Mouse (Mus musculus): ENCODE results near the gene Tprn. TPM values are rescaled to one million over a fixed set of nuclear protein-coding genes. Genes with fewer than 3 reads are reported as not detected.

Tprn gene
- polyA plus RNA-seq, 1 experiment from 2014 or later: 20.3 TPM

DNA sequence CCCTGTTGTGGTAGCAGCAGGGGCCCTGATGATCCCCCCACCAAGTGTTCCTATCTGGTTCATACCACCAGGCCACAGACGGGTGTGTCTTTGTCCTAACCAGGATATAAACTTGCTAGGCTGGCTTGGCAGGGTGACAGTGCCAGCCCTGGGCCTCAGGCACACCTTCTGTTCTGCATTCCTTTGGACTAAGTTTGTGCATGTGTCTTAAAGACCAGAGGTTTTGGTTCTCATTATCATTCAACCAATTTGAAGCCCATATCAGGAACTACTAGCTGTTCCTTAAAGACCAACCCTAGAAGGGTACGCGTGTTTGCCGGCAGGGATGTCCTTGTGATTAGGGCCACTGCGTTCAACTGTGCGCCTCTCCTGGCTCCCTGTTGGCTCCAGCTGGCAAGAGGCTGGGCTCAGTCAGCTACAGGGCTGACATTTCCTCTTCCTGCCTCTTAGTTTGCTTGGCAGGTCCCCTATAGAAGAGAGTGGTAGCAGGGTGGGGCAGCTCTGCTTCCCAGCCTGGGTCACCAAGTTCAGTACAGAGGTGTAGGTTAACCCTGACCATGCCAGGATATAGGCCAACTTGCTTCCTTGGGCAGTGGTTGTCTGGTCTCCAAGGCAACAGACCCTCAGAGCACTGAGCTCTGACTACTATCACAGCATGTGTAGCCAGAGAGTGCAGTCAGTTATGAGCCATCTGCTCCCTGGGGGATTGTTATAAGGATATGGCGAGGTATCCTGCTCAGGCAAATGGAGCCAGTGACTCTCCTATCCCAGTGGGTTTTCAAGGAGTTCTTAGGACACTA, 24.6 kb downstream of the Tprn start:
- peaks cover 32% of the 10 kb centered on the region for H3K4me1 ChIP-seq (ENCODE audit: control insufficient read depth, insufficient read depth, low read depth, low read length)
- H3K36me3 ChIP-seq (ENCODE audit: control insufficient read depth, insufficient read depth, low read length): peaks cover 25% of the 10 kb centered on the region
- H3K4me2 ChIP-seq (ENCODE audit: low read length): no peak overlapping the region
- H3K4me3 ChIP-seq (ENCODE audit: low read length): no peak overlapping the region
- peaks cover 23% of the 10 kb centered on the region for H3K27me3 ChIP-seq (replicated peaks; ENCODE audit: control insufficient read depth, insufficient read depth, low read length)
- H3K27ac ChIP-seq (ENCODE audit: low read depth, low read length): no peak overlapping the region
- no peaks in the 10 kb centered on the region for H3K9me3 ChIP-seq (ENCODE audit: control insufficient read depth, low read length)
- no peak for ATAC-seq
- H3K9ac ChIP-seq (ENCODE audit: low read depth, low read length): no peak overlapping the region
- 46% methylated on average over 7 of the region's 7 CpGs for WGBS

DNA sequence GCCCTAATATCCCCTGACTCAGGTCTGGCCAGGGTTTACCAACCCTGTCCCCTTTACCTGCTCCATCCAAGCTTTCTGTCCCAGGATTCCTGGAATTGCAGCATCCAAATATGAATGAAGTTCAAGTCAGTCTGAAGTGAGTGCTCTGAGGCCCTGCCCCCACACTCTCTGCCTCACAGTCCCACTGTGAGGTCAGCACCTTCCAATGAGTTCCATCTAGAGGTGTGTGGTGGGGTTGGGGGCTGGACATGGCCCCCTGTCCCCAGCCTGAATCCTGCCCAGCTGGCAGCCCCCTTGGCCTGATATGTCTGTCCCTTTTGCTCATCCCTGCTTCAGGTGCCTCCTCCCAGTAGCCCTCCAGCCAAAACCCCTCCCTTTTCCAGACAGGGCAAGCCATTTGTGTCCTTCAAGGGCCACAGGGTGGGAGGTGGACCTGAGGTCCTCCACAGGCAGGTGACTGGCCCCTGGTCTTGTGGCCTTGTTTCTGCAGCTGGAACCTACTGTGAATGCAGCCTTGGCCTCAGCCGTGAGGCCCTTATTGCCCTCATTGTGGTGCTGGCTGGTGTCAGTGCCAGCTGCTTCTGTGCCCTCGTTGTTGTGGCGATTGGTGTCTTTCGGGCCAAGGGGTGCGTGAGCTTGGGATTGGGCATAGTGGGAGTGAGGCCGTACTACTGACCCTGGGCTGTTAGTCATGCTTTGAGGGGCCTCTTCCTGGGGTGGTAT, 25.7 kb downstream of the Tprn start, which contains the start of gene Tmem210:
Gene Tmem210 (plus strand): TSS at position 219 of the 723 bp plus-strand sequence.
- no peak within 1 kb of the TSS for H3K27ac ChIP-seq (ENCODE audit: low read depth, low read length)
- peaks cover 20% of the 10 kb centered on the region for H3K36me3 ChIP-seq (ENCODE audit: control insufficient read depth, insufficient read depth, low read length)
- H3K9ac ChIP-seq (ENCODE audit: low read depth, low read length): no peak within 1 kb of the TSS
- no peak within 1 kb of the TSS for H3K4me2 ChIP-seq (ENCODE audit: low read length)
- H3K9me3 ChIP-seq (ENCODE audit: control insufficient read depth, low read length): no peaks in the 10 kb centered on the region
- ATAC-seq: no peak
- WGBS: 84% methylated on average over 6 of the region's 6 CpGs
- no peak within 1 kb of the TSS for H3K4me3 ChIP-seq (ENCODE audit: low read length)
- H3K27me3 ChIP-seq (replicated peaks; ENCODE audit: control insufficient read depth, insufficient read depth, low read length): peaks cover 33% of the 10 kb centered on the region
- H3K4me1 ChIP-seq (ENCODE audit: control insufficient read depth, insufficient read depth, low read depth, low read length): peaks cover 40% of the 10 kb centered on the region

DNA sequence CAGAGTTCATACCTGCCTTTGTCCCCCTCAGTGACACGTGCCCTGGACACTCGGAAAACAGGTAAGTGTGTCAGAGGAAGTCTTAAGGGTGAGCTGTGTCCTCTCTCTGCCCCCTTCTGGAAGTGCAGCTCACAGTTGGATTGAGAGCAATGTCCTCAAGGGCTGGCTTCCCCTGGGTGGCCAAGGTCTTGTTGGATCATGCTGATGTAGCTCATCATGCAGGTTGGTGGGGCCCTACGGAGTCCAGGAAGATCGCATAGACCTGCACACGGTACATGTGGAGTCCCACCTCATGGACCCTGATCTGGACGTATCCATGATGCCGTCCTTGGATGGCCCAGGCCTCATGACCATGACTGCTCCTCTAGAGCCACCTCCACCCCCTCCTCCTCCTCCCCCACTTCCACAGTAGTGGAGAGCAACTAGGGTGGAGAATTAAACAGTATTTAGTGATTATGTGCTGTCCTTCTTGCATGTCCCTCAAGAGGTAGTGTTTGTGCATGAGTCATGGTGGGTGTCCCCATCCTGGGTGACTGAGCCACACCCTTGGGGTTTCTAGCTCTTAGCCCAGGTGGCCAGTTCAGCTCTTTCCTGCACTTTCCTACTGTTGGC, 26.4 kb downstream of the Tprn start:
- WGBS: 85% methylated on average over 7 of the region's 7 CpGs
- Histone ChIP-seq H3K4me2 (ENCODE audit: low read length) (no peak overlapping the region), H3K36me3 (ENCODE audit: control insufficient read depth, insufficient read depth, low read length) (peaks cover 20% of the 10 kb centered on the region), H3K27ac (ENCODE audit: low read depth, low read length) (no peak overlapping the region), H3K9me3 (ENCODE audit: control insufficient read depth, low read length) (no peaks in the 10 kb centered on the region), H3K27me3 (replicated peaks; ENCODE audit: control insufficient read depth, insufficient read depth, low read length) (peaks cover 41% of the 10 kb centered on the region), H3K9ac (ENCODE audit: low read depth, low read length) (no peak overlapping the region), H3K4me3 (ENCODE audit: low read length) (no peak overlapping the region), H3K4me1 (ENCODE audit: control insufficient read depth, insufficient read depth, low read depth, low read length) (peaks cover 40% of the 10 kb centered on the region)
- no peak for ATAC-seq

DNA sequence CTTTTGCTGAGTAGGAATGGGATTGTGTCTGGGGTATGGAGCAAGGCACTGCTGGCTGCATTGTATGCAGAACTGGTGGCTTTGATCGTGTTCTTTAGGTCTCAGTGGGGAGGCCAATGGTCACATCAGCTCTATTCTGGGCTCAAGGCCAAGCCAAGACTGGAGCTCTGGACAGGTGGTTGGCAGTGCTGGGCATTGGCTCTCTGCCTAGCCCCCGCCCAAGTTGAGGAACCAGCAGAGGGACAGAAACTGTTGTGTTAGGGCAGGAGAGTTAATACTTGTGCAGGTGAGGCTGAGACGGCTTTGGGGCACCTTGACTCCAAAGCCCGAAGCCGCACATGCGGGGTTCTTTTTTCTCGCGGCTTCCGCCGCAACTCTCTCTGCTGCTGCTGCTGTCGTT, 27.2 kb downstream of the Tprn start, which contains the start of gene Lrrc26:
Gene Lrrc26 (plus strand): TSS at position 265 of the 400 bp plus-strand sequence.
- H3K4me3 ChIP-seq (ENCODE audit: low read length): peak within 1 kb of the TSS; percentile 32
- H3K27ac ChIP-seq (ENCODE audit: low read depth, low read length): peak within 1 kb of the TSS; percentile 49; the same call in 1 of the 2 replicates
- H3K9ac ChIP-seq (ENCODE audit: low read depth, low read length): peak within 1 kb of the TSS; percentile 53
- ATAC-seq: peak; percentile 10
- peaks cover 40% of the 10 kb centered on the region for H3K4me1 ChIP-seq (ENCODE audit: control insufficient read depth, insufficient read depth, low read depth, low read length)
- peaks cover 22% of the 10 kb centered on the region for H3K36me3 ChIP-seq (ENCODE audit: control insufficient read depth, insufficient read depth, low read length)
- 6% methylated on average over 11 of the region's 11 CpGs for WGBS
- H3K9me3 ChIP-seq (ENCODE audit: control insufficient read depth, low read length): no peaks in the 10 kb centered on the region
- peak within 1 kb of the TSS; percentile 55 for H3K4me2 ChIP-seq (ENCODE audit: low read length)
- peaks cover 43% of the 10 kb centered on the region for H3K27me3 ChIP-seq (replicated peaks; ENCODE audit: control insufficient read depth, insufficient read depth, low read length)

DNA sequence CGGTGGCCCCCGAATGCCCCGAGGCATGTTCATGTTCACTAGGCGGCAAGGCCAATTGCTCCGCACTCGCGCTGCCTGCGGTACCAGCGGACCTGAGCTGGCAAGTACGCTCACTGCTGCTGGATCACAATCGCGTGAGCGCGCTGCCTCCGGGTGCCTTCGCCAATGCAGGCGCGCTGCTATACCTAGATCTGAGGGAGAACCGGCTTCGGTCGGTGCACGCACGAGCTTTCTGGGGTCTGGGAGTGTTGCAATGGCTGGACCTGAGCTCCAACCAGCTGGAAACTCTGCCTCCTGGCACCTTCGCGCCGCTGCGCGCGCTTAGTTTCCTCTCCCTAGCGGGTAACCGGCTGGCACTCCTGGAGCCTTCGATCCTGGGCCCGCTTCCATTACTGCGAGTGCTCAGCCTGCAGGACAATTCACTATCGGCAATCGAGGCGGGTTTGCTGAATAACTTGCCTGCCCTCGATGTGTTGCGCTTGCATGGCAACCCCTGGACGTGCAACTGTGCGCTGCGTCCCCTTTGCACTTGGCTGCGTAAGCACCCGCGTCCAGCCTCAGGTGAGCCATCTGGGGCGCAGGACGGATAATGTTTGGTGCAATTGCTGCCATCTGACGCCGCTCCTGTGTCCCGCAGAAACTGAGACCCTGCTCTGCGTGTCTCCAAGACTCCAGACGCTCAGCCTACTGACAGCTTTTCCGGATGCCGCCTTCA, 27.8 kb downstream of the Tprn start:
- H3K4me3 ChIP-seq (ENCODE audit: low read length): peak overlapping the region; percentile 32
- H3K4me1 ChIP-seq (ENCODE audit: control insufficient read depth, insufficient read depth, low read depth, low read length): peaks cover 40% of the 10 kb centered on the region
- peak overlapping the region; percentile 49; the same call in 1 of the 2 replicates for H3K27ac ChIP-seq (ENCODE audit: low read depth, low read length)
- peaks cover 47% of the 10 kb centered on the region for H3K27me3 ChIP-seq (replicated peaks; ENCODE audit: control insufficient read depth, insufficient read depth, low read length)
- H3K4me2 ChIP-seq (ENCODE audit: low read length): peak overlapping the region; percentile 55
- peak; percentile 67 for ATAC-seq
- H3K36me3 ChIP-seq (ENCODE audit: control insufficient read depth, insufficient read depth, low read length): peaks cover 20% of the 10 kb centered on the region
- WGBS: 2% methylated on average over 54 of the region's 54 CpGs
- no peaks in the 10 kb centered on the region for H3K9me3 ChIP-seq (ENCODE audit: control insufficient read depth, low read length)
- H3K9ac ChIP-seq (ENCODE audit: low read depth, low read length): peak overlapping the region; percentile 53

DNA sequence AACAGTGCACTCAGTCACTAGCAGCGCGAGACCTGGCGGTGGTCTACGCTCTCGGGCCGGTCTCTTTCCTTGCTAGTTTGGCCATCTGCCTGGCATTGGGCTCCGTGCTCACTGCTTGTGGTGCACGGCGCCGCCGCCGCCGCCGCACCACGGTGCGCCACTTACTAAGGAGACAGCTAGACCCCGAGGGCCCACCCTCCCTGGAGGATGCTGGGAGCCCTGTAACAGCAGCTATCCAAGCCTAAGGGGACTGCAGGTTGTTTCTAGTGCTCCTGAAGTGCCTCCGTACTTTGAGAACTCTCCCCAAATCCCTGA, 28.4 kb downstream of the Tprn start:
- Histone ChIP-seq H3K36me3 (ENCODE audit: control insufficient read depth, insufficient read depth, low read length) (peaks cover 21% of the 10 kb centered on the region), H3K4me3 (ENCODE audit: low read length) (peak overlapping the region; percentile 32), H3K4me2 (ENCODE audit: low read length) (peak overlapping the region; percentile 55), H3K4me1 (ENCODE audit: control insufficient read depth, insufficient read depth, low read depth, low read length) (peaks cover 40% of the 10 kb centered on the region), H3K27me3 (replicated peaks; ENCODE audit: control insufficient read depth, insufficient read depth, low read length) (peaks cover 52% of the 10 kb centered on the region), H3K9ac (ENCODE audit: low read depth, low read length) (peak overlapping the region; percentile 53), H3K27ac (ENCODE audit: low read depth, low read length) (peak overlapping the region; percentile 49; the same call in 1 of the 2 replicates), H3K9me3 (ENCODE audit: control insufficient read depth, low read length) (no peaks in the 10 kb centered on the region)
- peak; percentile 25; the same call in 1 of the 2 replicates for ATAC-seq
- WGBS: under 1% methylated on average over 18 of the region's 18 CpGs

DNA sequence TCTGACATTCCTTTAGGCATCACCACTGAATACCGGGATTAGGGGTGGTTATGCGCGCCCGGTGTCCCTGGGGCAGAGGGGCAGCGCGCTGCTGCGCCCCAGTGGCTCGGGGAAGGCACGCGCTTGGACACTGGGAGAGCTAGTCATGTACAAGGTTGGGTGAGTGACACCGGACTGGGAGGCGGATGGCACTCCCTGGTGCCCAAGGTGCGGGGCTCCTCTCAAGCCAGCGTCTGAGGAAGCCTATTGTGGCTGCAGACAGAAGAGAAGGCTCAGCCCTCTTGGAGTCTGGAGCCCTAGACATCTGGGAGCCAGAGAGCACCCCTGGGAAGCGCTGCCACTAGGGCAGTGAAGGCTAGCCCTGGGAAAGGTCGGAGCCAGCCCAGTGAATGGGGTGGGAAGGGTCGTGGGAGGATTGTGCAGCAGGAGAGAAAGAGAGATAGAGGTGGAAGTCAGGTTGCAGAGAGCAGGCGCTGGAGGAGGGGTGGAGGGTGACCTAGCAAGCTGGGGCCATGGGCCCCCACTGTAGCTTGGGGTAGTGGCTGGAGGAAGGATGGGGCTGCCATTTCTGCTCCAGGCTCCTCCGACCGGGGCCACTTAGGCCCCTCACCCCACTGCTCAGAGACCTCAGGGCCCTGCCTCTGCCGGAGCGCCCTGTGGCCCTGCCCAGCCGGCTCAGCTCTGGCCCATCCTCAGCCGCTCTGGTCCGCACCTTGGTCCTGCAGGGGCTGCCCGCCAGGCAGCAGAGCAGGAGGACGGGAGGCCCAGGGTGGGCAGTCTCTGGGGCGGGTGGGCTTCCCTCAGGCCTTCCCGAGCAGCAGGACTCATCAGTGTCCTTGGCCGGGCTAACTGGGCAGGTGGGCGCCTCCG, 29.0 kb downstream of the Tprn start:
- no peaks in the 10 kb centered on the region for H3K9me3 ChIP-seq (ENCODE audit: control insufficient read depth, low read length)
- H3K4me2 ChIP-seq (ENCODE audit: low read length): peak overlapping the region; percentile 55
- 0 out of 2 replicates have a peak, but pooled peaks have one; percentile 2 for ATAC-seq
- H3K4me3 ChIP-seq (ENCODE audit: low read length): peak overlapping the region; percentile 32; the same call in 1 of the 2 replicates
- H3K9ac ChIP-seq (ENCODE audit: low read depth, low read length): peak overlapping the region; percentile 53
- 9% methylated on average over 32 of the region's 32 CpGs for WGBS
- peak overlapping the region; percentile 34; the same call in 1 of the 2 replicates for H3K27ac ChIP-seq (ENCODE audit: low read depth, low read length)
- peaks cover 40% of the 10 kb centered on the region for H3K4me1 ChIP-seq (ENCODE audit: control insufficient read depth, insufficient read depth, low read depth, low read length)
- H3K36me3 ChIP-seq (ENCODE audit: control insufficient read depth, insufficient read depth, low read length): peaks cover 23% of the 10 kb centered on the region
- H3K27me3 ChIP-seq (replicated peaks; ENCODE audit: control insufficient read depth, insufficient read depth, low read length): peaks cover 52% of the 10 kb centered on the region

DNA sequence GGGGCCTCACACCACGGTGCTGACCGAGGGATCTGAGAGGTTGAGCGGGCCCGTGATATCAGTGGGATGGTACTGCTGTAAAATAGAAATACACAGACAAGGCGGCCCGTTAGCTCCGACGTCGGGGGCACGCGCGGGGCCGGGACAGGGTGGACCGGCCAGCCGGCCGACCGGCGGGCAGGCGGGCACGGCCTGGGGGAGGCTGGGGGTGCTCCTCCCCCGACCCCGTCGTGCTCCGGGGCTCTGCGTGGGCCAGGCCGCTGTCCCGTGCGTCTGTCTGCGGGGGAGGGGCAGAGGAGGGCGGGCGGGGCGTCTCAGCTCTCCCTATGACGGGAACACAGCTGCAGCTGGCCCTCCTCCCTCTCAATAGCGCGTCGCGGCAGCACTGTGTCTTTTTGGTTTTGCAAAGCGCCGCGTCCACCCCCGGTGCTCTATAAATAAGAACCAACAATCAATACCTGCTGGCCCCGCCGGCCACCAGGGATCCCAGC, 29.7 kb downstream of the Tprn start:
- peaks cover 27% of the 10 kb centered on the region for H3K36me3 ChIP-seq (ENCODE audit: control insufficient read depth, insufficient read depth, low read length)
- H3K4me1 ChIP-seq (ENCODE audit: control insufficient read depth, insufficient read depth, low read depth, low read length): peaks cover 38% of the 10 kb centered on the region
- peaks cover 52% of the 10 kb centered on the region for H3K27me3 ChIP-seq (replicated peaks; ENCODE audit: control insufficient read depth, insufficient read depth, low read length)
- no peak for ATAC-seq
- no peak overlapping the region for H3K27ac ChIP-seq (ENCODE audit: low read depth, low read length)
- H3K9me3 ChIP-seq (ENCODE audit: control insufficient read depth, low read length): no peaks in the 10 kb centered on the region
- H3K4me2 ChIP-seq (ENCODE audit: low read length): peak overlapping the region; percentile 45
- H3K4me3 ChIP-seq (ENCODE audit: low read length): 0 out of 2 replicates have a peak overlapping the region, but pooled peaks have one; percentile 18
- peak overlapping the region; percentile 41 for H3K9ac ChIP-seq (ENCODE audit: low read depth, low read length)
- WGBS: 5% methylated on average over 42 of the region's 43 CpGs

All from hindbrain, embryonic 16.5 days (tissue).